Comparison of ENCODE assay signal across 16 mouse cellular contexts in genomic region chr13:94154512-94155296, GRCm38 (mm10).
A peak's percentile ranks its signal among the peaks of the same experiment; 100 is the strongest.
DNase-seq lines count a peak whose midpoint lies in the region; ATAC-seq and TF ChIP-seq lines count a peak whose summit lies in the region.
"Had no signal": no experiment of that assay in that cellular context is flagged by ENCODE, and none has a peak within 500 bp of the region (broad histone marks: within the 10 kb centered on the region; RNA-seq: fewer than 3 reads in every experiment).

No protein-coding gene starts in this region.

- intact Hi-C loops in gastrocnemius, adult 2 months (cut with DNase I): no loop called here
- intact Hi-C loops in left cerebral cortex, postnatal 4 days (cut with DNase I): no loop called here

- H3K27ac ChIP-seq in gastrocnemius, adult 2 months: peak overlapping the region; percentile 50
- H3K27ac ChIP-seq in hindbrain, embryonic 11.5 days (ENCODE audit: low read depth, low read length): no peak overlapping the region
- H3K27ac ChIP-seq: limb, embryonic 12.5 days; midbrain, embryonic 13.5 days; neural tube, embryonic 12.5 days had no signal

- no peak for ATAC-seq in hindbrain, embryonic 11.5 days (ENCODE audit: low FRiP score)
- ATAC-seq: forebrain, postnatal 0 days; midbrain, embryonic 13.5 days had no signal

- peak; percentile 36 for DNase-seq in gastrocnemius, adult 2 months
- DNase-seq in gastrocnemius, adult 8-10 months (ENCODE audit: low spot score in 2 of 2): no peak
- DNase-seq in 3T3-L1 (ENCODE audit: low read depth, low spot score) (peak; percentile 99), adipocyte (ENCODE audit: low spot score) (peak; percentile 85)
- DNase-seq in induced T-regulatory cell, adult 2 months (ENCODE audit: low read depth): peak; percentile 21
- DNase-seq in left cerebral cortex, postnatal 4 days: no peak
- no peak for DNase-seq in urinary bladder, postnatal 36 days (ENCODE audit: low spot score in 2 of 2)
- no peak for DNase-seq in hindbrain, embryonic 11.5 days (ENCODE audit: low spot score)
- DNase-seq: cerebellum, postnatal 36 days; forebrain, postnatal 0 days; kidney, postnatal 10 days; right cerebral cortex, adult 18-20 months; thymus, adult 2 months had no signal

- H3K36me3 ChIP-seq in hindbrain, embryonic 11.5 days (ENCODE audit: control insufficient read depth, insufficient read depth, low read length): no peaks in the 10 kb centered on the region
- H3K36me3 ChIP-seq: limb, embryonic 12.5 days; midbrain, embryonic 13.5 days; neural tube, embryonic 12.5 days had no signal

- H3K4me3 ChIP-seq in gastrocnemius, adult 2 months: no peak overlapping the region
- H3K4me3 ChIP-seq in hindbrain, embryonic 11.5 days (ENCODE audit: low read depth, low read length): no peak overlapping the region
- H3K4me3 ChIP-seq: limb, embryonic 12.5 days; midbrain, embryonic 13.5 days; neural tube, embryonic 12.5 days had no signal

- no peak overlapping the region for H3K9ac ChIP-seq in hindbrain, embryonic 11.5 days (ENCODE audit: low read depth, low read length)
- H3K9ac ChIP-seq: forebrain, postnatal 0 days; limb, embryonic 12.5 days; midbrain, embryonic 13.5 days; neural tube, embryonic 12.5 days had no signal

- no peak for TF ChIP-seq CTCF in gastrocnemius, adult 2 months (IDR thresholded peaks at IDR 0.05)

- 92% methylated on average over 15 of the region's 15 CpGs for WGBS in hindbrain, embryonic 11.5 days

- H3K27me3 ChIP-seq in hindbrain, embryonic 11.5 days (ENCODE audit: control insufficient read depth, insufficient read depth, low read length): no peaks in the 10 kb centered on the region
- H3K27me3 ChIP-seq: limb, embryonic 12.5 days; midbrain, embryonic 13.5 days; neural tube, embryonic 12.5 days had no signal

- H3K4me1 ChIP-seq in hindbrain, embryonic 11.5 days (replicated peaks; ENCODE audit: control insufficient read depth, insufficient read depth, low read length): peaks cover 2% of the 10 kb centered on the region; the same call in 1 of the 2 replicates

- H3K4me2 ChIP-seq in hindbrain, embryonic 11.5 days (replicated peaks; ENCODE audit: low read depth, low read length): no peak overlapping the region
- H3K4me2 ChIP-seq: limb, embryonic 12.5 days; midbrain, embryonic 13.5 days; neural tube, embryonic 12.5 days had no signal

- no peaks in the 10 kb centered on the region for H3K9me3 ChIP-seq in hindbrain, embryonic 11.5 days (ENCODE audit: control insufficient read depth, low read length)
- H3K9me3 ChIP-seq: midbrain, embryonic 13.5 days; neural tube, embryonic 12.5 days had no signal

Comparison
In these comparisons a context has a peak if more than half of its experiments do, and no peak if none do; other contexts are left out.
1. DNase-seq: peak in gastrocnemius, adult 2 months (single experiment), 3T3-L1 (single experiment), adipocyte (single experiment) and induced T-regulatory cell, adult 2 months (single experiment); none in gastrocnemius, adult 8-10 months (0 of 2), left cerebral cortex, postnatal 4 days (single experiment), urinary bladder, postnatal 36 days (0 of 2) and hindbrain, embryonic 11.5 days (single experiment).